Mouse (Mus musculus): Measurements from ENCODE around the gene Sez6l2.

The Sez6l2 gene

GRCm38 (mm10) chr7:126961095-126961494, 10.7 kb downstream of the Sez6l2 start:
- no peak for DNase-seq (ENCODE audit: low spot score in 2 of 2)

- DNase-seq (ENCODE audit: low spot score in 2 of 2): no peak
Observed at GRCm38 (mm10) chr7:126961965-126962364, 11.6 kb downstream of the Sez6l2 start.

GRCm38 (mm10) chr7:126963548-126964286, 13.4 kb downstream of the Sez6l2 start:
- DNase-seq (ENCODE audit: low spot score in 2 of 2): no peak

GRCm38 (mm10) chr7:126965568-126965967, 15.2 kb downstream of the Sez6l2 start:
- DNase-seq (ENCODE audit: low spot score in 2 of 2): no peak

- DNase-seq (ENCODE audit: low spot score in 2 of 2): no peak
Observed at GRCm38 (mm10) chr7:126967361-126967760, 17.0 kb downstream of the Sez6l2 start.

GRCm38 (mm10) chr7:126975493-126975892, 25.1 kb downstream of the Sez6l2 start:
- DNase-seq (ENCODE audit: low spot score in 2 of 2): no peak

- DNase-seq (ENCODE audit: low spot score in 2 of 2): no peak
Observed at GRCm38 (mm10) chr7:126975893-126975949, 25.4 kb downstream of the Sez6l2 start, which contains the start of gene Cdipt. TSS of gene Cdipt (plus strand) at chr7:126975914.

- peak; percentile 96 to 97 for DNase-seq (ENCODE audit: low spot score in 2 of 2)
Observed at GRCm38 (mm10) chr7:126975950-126976866, 25.8 kb downstream of the Sez6l2 start, which contains the start of gene Cdiptos. TSS of gene Cdiptos (minus strand) at chr7:126976098.

GRCm38 (mm10) chr7:126976878-126977459, 26.6 kb downstream of the Sez6l2 start:
- no peak for DNase-seq (ENCODE audit: low spot score in 2 of 2)

GRCm38 (mm10) chr7:126978841-126979240, 28.5 kb downstream of the Sez6l2 start:
- no peak for DNase-seq (ENCODE audit: low spot score in 2 of 2)

GRCm38 (mm10) chr7:126981601-126982000, 31.2 kb downstream of the Sez6l2 start:
- DNase-seq (ENCODE audit: low spot score in 2 of 2): no peak

- DNase-seq (ENCODE audit: low spot score in 2 of 2): no peak
Observed at GRCm38 (mm10) chr7:126982054-126982453, 31.7 kb downstream of the Sez6l2 start.

GRCm38 (mm10) chr7:126983113-126983512, 32.8 kb downstream of the Sez6l2 start:
- no peak for DNase-seq (ENCODE audit: low spot score in 2 of 2)

- DNase-seq (ENCODE audit: low spot score in 2 of 2): peak; percentile 59 to 62
Observed at GRCm38 (mm10) chr7:126984667-126985444, 34.5 kb downstream of the Sez6l2 start.

GRCm38 (mm10) chr7:126986319-126986718, 36.0 kb downstream of the Sez6l2 start:
- DNase-seq (ENCODE audit: low spot score in 2 of 2): peak; percentile 45 to 46

GRCm38 (mm10) chr7:126988816-126989215, 38.5 kb downstream of the Sez6l2 start:
- no peak for DNase-seq (ENCODE audit: low spot score in 2 of 2)

GRCm38 (mm10) chr7:126996449-126996848, 46.1 kb downstream of the Sez6l2 start:
- no peak for DNase-seq (ENCODE audit: low spot score in 2 of 2)

- DNase-seq (ENCODE audit: low spot score in 2 of 2): no peak
Observed at GRCm38 (mm10) chr7:126999568-126999967, 49.2 kb downstream of the Sez6l2 start.

- DNase-seq (ENCODE audit: low spot score in 2 of 2): no peak
Observed at GRCm38 (mm10) chr7:127003620-127004019, 53.3 kb downstream of the Sez6l2 start.

- DNase-seq (ENCODE audit: low spot score in 2 of 2): no peak
Observed at GRCm38 (mm10) chr7:127004122-127004875, 53.9 kb downstream of the Sez6l2 start.

- no peak for DNase-seq (ENCODE audit: low spot score in 2 of 2)
Observed at GRCm38 (mm10) chr7:127007313-127008024, 57.1 kb downstream of the Sez6l2 start.

Data from frontal cortex, postnatal 36 days (tissue).